Mouse (Mus musculus): ENCODE measurements around the gene Plvap. TPM values are rescaled to one million over a fixed set of nuclear protein-coding genes. Genes with fewer than 3 reads are reported as not detected.
"Not testable (repeated sequence)": the region's sequence is repeated elsewhere in the genome, so short reads cannot be mapped to it uniquely, and the experiment has no call there.

The Plvap gene
- polyA plus RNA-seq, 1 experiment from 2014 or later, result 33.7 TPM

DNA sequence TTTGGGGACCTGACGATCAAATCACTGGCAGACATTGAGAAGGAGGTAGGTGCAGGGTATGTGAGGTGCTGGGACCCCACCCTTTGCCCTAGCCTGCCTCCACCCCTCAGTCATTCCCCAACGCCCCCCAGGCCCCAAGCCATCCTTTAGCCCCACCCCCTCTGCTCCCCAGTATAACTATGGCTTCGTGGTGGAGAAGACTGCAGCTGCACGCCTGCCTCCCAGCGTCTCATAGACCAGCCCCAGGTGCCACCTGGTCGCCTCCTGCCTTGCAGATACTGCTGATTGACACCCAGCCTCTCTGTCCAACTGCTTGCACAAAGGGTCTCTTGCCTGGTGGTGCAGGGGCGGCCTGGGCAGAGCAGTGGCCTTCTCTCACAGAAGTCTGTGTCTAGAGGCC, 36.0 kb upstream of the Plvap start:
- 84% methylated on average over 7 of the region's 7 CpGs for WGBS
- DNase-seq (ENCODE audit: low spot score, missing footprints) (no peak), ATAC-seq (ENCODE audit: low FRiP score) (no peak)
- Histone ChIP-seq H3K4me1 (ENCODE audit: control insufficient read depth, insufficient read depth, low read length) (peaks cover 3% of the 10 kb centered on the region; the same call in 1 of the 2 replicates), H3K4me3 (ENCODE audit: low read depth, low read length) (no peak overlapping the region), H3K9ac (ENCODE audit: low read length) (no peak overlapping the region), H3K9me3 (ENCODE audit: control insufficient read depth, low read length) (no peaks in the 10 kb centered on the region), H3K36me3 (ENCODE audit: control insufficient read depth, insufficient read depth, low read length) (peaks cover 3% of the 10 kb centered on the region; the same call in 1 of the 2 replicates), H3K4me2 (no peak overlapping the region), H3K27me3 (ENCODE audit: control insufficient read depth, insufficient read depth, low read length) (no peaks in the 10 kb centered on the region), H3K27ac (ENCODE audit: low read depth, low read length) (no peak overlapping the region)

GRCm38 (mm10) chr8:71545053-71545452, 33.5 kb upstream of the Plvap start:
- no peak overlapping the region for H3K27ac ChIP-seq (ENCODE audit: low read depth, low read length)
- H3K4me3 ChIP-seq (ENCODE audit: low read depth, low read length), result no peak overlapping the region
- peaks cover 3% of the 10 kb centered on the region; the same call in 1 of the 2 replicates for H3K4me1 ChIP-seq (ENCODE audit: control insufficient read depth, insufficient read depth, low read length)
- H3K9ac ChIP-seq (ENCODE audit: low read length), result no peak overlapping the region
- no peaks in the 10 kb centered on the region for H3K9me3 ChIP-seq (ENCODE audit: control insufficient read depth, low read length)
- ATAC-seq (ENCODE audit: low FRiP score) (no peak), DNase-seq (ENCODE audit: low spot score, missing footprints) (no peak)
- no peaks in the 10 kb centered on the region for H3K27me3 ChIP-seq (ENCODE audit: control insufficient read depth, insufficient read depth, low read length)
- H3K36me3 ChIP-seq (ENCODE audit: control insufficient read depth, insufficient read depth, low read length), result peaks cover 3% of the 10 kb centered on the region; the same call in 1 of the 2 replicates
- H3K4me2 ChIP-seq, result no peak overlapping the region
- WGBS, result 93% methylated on average over 11 of the region's 11 CpGs

GRCm38 (mm10) chr8:71543755-71544154, 32.2 kb upstream of the Plvap start:
- Histone ChIP-seq H3K9me3 (ENCODE audit: control insufficient read depth, low read length) (no peaks in the 10 kb centered on the region), H3K27me3 (ENCODE audit: control insufficient read depth, insufficient read depth, low read length) (no peaks in the 10 kb centered on the region), H3K27ac (ENCODE audit: low read depth, low read length) (no peak overlapping the region), H3K36me3 (ENCODE audit: control insufficient read depth, insufficient read depth, low read length) (peaks cover 3% of the 10 kb centered on the region; the same call in 1 of the 2 replicates), H3K4me3 (ENCODE audit: low read depth, low read length) (no peak overlapping the region; the same call in 1 of the 2 replicates), H3K9ac (ENCODE audit: low read length) (no peak overlapping the region), H3K4me1 (ENCODE audit: control insufficient read depth, insufficient read depth, low read length) (peaks cover 3% of the 10 kb centered on the region; the same call in 1 of the 2 replicates), H3K4me2 (peak overlapping the region; percentile 58)
- DNase-seq (ENCODE audit: low spot score, missing footprints), result no peak
- ATAC-seq (ENCODE audit: low FRiP score), result no peak
- WGBS, result 94% methylated on average over 9 of the region's 9 CpGs

DNA sequence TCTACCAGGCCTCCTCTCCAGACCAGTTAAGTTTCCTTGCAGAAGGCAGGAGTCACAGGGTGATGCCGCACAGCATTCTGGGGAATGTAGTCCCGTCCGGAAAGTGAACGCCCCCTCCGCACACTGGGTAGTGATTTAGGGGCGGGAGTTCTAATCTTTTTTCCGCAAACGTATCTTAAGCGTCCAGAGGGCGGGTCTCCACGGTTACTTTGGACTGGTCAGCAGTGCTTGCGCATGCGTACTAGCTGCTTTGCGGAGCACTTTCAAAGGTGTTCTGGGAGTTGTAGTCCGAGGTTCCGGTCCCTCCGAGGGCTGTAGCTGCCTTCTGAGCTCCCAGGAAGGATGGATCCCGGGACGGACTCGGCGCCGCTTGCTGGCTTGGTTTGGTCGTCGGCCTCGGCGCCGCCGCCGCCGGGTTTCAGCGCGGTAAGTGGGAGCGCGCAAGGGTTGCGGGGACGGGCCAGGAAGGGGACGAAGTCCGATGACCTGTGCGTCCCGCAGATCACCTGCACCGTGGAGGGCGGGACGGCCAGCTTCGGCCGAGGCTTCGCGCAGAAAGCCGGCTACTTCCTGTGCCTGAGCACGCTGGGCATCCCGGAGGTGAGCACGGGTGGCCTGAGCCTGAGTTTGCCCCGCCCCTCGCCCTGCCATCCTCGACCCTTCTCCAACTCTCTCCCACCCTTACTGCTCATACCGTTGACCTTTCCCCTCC, 31.2 kb upstream of the Plvap start, which contains the start of gene Mvb12a:
Mvb12a (plus strand) TSS at position 291 of the 712 bp plus-strand sequence.
- ATAC-seq (ENCODE audit: low FRiP score) (peak; percentile 96), DNase-seq (ENCODE audit: low spot score, missing footprints) (peak; percentile 99)
- Histone ChIP-seq H3K4me1 (ENCODE audit: control insufficient read depth, insufficient read depth, low read length) (peaks cover 3% of the 10 kb centered on the region; the same call in 1 of the 2 replicates), H3K9me3 (ENCODE audit: control insufficient read depth, low read length) (no peaks in the 10 kb centered on the region), H3K36me3 (ENCODE audit: control insufficient read depth, insufficient read depth, low read length) (no peaks in the 10 kb centered on the region; the same call in 1 of the 2 replicates), H3K27me3 (ENCODE audit: control insufficient read depth, insufficient read depth, low read length) (peaks cover 2% of the 10 kb centered on the region; the same call in 1 of the 2 replicates), H3K4me2 (peak within 1 kb of the TSS; percentile 58), H3K4me3 (ENCODE audit: low read depth, low read length) (peak within 1 kb of the TSS; percentile 70), H3K9ac (ENCODE audit: low read length) (peak within 1 kb of the TSS; percentile 73), H3K27ac (ENCODE audit: low read depth, low read length) (no peak within 1 kb of the TSS)
- under 1% methylated on average over 54 of the region's 55 CpGs for WGBS

GRCm38 (mm10) chr8:71537028-71537867, 25.7 kb upstream of the Plvap start, which contains the start of gene Bst2:
Gene Bst2, minus strand, starts transcription at chr8:71537456.
- H3K9ac ChIP-seq (ENCODE audit: low read length), result no peak within 1 kb of the TSS
- H3K27ac ChIP-seq (ENCODE audit: low read depth, low read length), result no peak within 1 kb of the TSS

DNA sequence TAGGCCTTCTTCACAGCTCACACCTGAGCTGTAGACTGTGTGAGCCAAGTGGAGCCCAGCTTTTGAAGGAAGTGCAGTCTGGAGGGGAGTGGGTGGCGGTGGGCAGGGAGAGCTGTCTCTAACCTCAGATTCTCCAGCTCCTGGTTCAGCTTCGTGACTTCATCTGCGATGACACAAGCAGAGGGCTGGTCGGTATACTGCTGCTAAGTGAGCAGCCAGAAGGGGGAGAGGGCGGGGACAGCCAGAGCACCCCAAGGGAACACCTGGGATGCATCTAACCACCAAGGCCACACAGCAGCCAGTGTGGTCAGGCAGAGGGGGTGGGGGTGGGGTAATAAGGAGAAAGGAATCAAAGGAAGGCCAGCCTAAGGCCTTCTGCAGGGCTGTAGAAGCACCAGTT, 24.1 kb upstream of the Plvap start:
- no peaks in the 10 kb centered on the region for H3K36me3 ChIP-seq (ENCODE audit: control insufficient read depth, insufficient read depth, low read length)
- 66% methylated on average over 5 of the region's 5 CpGs for WGBS
- peaks cover 9% of the 10 kb centered on the region; the same call in 1 of the 2 replicates for H3K27me3 ChIP-seq (ENCODE audit: control insufficient read depth, insufficient read depth, low read length)
- peaks cover 3% of the 10 kb centered on the region; the same call in 1 of the 2 replicates for H3K4me1 ChIP-seq (ENCODE audit: control insufficient read depth, insufficient read depth, low read length)
- H3K4me2 ChIP-seq, result no peak overlapping the region
- H3K9ac ChIP-seq (ENCODE audit: low read length), result no peak overlapping the region
- no peak overlapping the region for H3K27ac ChIP-seq (ENCODE audit: low read depth, low read length)
- H3K4me3 ChIP-seq (ENCODE audit: low read depth, low read length), result no peak overlapping the region
- no peaks in the 10 kb centered on the region for H3K9me3 ChIP-seq (ENCODE audit: control insufficient read depth, low read length)
- ATAC-seq (ENCODE audit: low FRiP score) (no peak), DNase-seq (ENCODE audit: low spot score, missing footprints) (no peak)

More at GRCm38 (mm10) chr8:71537028-71537867, 25.7 kb upstream of the Plvap start, which contains the start of gene Bst2:
- peaks cover 3% of the 10 kb centered on the region; the same call in 1 of the 2 replicates for H3K4me1 ChIP-seq (ENCODE audit: control insufficient read depth, insufficient read depth, low read length)
- DNase-seq (ENCODE audit: low spot score, missing footprints), result peak; percentile 94
- peak within 1 kb of the TSS; percentile 21 for H3K4me3 ChIP-seq (ENCODE audit: low read depth, low read length)
- no peaks in the 10 kb centered on the region for H3K9me3 ChIP-seq (ENCODE audit: control insufficient read depth, low read length)
- ATAC-seq (ENCODE audit: low FRiP score), result peak; percentile 51
- H3K36me3 ChIP-seq (ENCODE audit: control insufficient read depth, insufficient read depth, low read length), result no peaks in the 10 kb centered on the region
- WGBS, result 4% methylated on average over 37 of the region's 37 CpGs
- H3K4me2 ChIP-seq, result peak within 1 kb of the TSS; percentile 44
- peaks cover 9% of the 10 kb centered on the region; the same call in 1 of the 2 replicates for H3K27me3 ChIP-seq (ENCODE audit: control insufficient read depth, insufficient read depth, low read length)

GRCm38 (mm10) chr8:71534263-71534810, 22.8 kb upstream of the Plvap start:
- no peak overlapping the region for H3K27ac ChIP-seq (ENCODE audit: low read depth, low read length)
- H3K4me1 ChIP-seq (ENCODE audit: control insufficient read depth, insufficient read depth, low read length), result peaks cover 3% of the 10 kb centered on the region; the same call in 1 of the 2 replicates
- no peak overlapping the region for H3K4me3 ChIP-seq (ENCODE audit: low read depth, low read length)
- no peaks in the 10 kb centered on the region for H3K9me3 ChIP-seq (ENCODE audit: control insufficient read depth, low read length)
- 36% methylated on average over 3 of the region's 3 CpGs for WGBS
- peaks cover 9% of the 10 kb centered on the region; the same call in 1 of the 2 replicates for H3K27me3 ChIP-seq (ENCODE audit: control insufficient read depth, insufficient read depth, low read length)
- no peak for DNase-seq (ENCODE audit: low spot score, missing footprints)
- H3K36me3 ChIP-seq (ENCODE audit: control insufficient read depth, insufficient read depth, low read length), result no peaks in the 10 kb centered on the region
- no peak overlapping the region for H3K4me2 ChIP-seq
- no peak overlapping the region for H3K9ac ChIP-seq (ENCODE audit: low read length)
- 0 out of 2 replicates have a peak, but pooled peaks have one; percentile 28 for ATAC-seq (ENCODE audit: low FRiP score)

DNA sequence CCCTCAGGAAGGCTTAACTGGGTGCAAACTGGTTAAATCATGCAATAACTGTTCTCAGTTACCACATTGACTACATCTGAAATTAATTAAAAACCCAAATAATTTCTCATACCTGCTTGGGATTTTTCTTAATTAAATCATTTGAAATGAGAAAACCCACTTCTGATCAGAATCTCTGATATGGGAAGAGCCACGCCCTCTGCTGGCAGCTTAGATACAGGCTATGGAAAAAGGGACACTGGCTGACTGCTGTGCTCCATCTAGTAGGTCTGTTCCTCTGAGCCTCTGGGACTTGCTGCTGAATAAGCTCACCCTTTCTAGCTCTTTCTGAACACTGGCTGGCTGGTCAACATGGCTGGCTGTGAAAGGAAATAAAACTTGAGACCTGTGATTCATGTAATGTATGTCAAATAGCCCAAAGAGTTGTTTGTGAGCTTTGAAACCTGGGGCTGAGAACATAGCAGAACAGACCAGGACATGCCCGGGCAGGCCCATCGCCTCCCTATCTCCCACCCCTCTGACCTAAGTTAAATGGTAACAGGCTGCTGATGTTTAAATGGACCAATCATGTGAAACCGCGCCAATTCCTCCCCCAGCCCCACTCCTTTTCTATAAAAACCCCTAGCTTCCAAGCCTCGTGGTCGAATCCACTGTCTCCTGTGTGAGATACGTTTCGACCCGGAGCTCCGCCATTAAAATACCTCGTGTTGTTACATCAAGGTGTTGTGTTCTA, 19.3 kb upstream of the Plvap start:
- not testable (repeated sequence) for H3K27me3 ChIP-seq (ENCODE audit: control insufficient read depth, insufficient read depth, low read length); H3K4me2 ChIP-seq; H3K9ac ChIP-seq (ENCODE audit: low read length); H3K4me1 ChIP-seq (ENCODE audit: control insufficient read depth, insufficient read depth, low read length); H3K9me3 ChIP-seq (ENCODE audit: control insufficient read depth, low read length); H3K36me3 ChIP-seq (ENCODE audit: control insufficient read depth, insufficient read depth, low read length); H3K27ac ChIP-seq (ENCODE audit: low read depth, low read length); ATAC-seq (ENCODE audit: low FRiP score); H3K4me3 ChIP-seq (ENCODE audit: low read depth, low read length)
- 67% methylated on average over 5 of the region's 12 CpGs for WGBS
- peak; percentile 82 for DNase-seq (ENCODE audit: low spot score, missing footprints)

Measured in midbrain, embryonic 11.5 days (tissue).